Mouse (Mus musculus) megakaryocyte, embryonic 14.5 days (primary cell): ENCODE measurements around the gene Fermt1.

Experiments used
- FLI1 ChIP-seq: IDR thresholded peaks from 2 replicates; pipeline ENCODE4 v1.6.1; 2012; ENCODE audit warnings: low read length, inconsistent platforms, mixed read lengths
- GATA1 ChIP-seq: IDR thresholded peaks from 3 replicates; pipeline ENCODE4 v1.6.1; 2012; ENCODE audit warnings: mixed read lengths, low read length, inconsistent platforms, borderline replicate concordance

- TF ChIP-seq GATA1 (no peak), FLI1 (no peak)
These were observed 44.1 kb downstream of the Fermt1 start for GRCm38 (mm10) chr2:132901636-132902035.
